In the genomic region with DNA sequence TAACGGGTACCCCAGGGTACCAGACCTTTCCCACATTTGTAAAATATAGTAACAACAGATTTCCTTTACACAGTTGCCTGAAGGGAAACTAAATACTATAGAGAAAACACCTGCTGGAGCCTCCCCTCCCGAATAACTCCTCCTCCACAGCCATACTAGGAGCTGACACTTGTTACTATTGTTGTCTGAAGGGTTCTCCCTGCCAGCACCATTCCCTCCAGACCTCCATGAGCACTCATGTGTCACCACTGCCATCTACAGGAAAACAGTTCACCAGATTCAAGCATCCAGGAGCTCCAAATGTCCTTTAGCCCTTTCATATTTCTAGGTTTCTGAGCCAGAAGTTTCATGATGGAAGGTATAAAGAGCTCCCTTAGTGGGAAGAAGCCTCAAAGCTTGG, we compare ENCODE assay signal across 8 mouse cellular contexts. TPM values are rescaled to one million over a fixed set of nuclear protein-coding genes. Genes with fewer than 3 reads are reported as not detected.
DNase-seq lines count a peak whose midpoint lies in the region; ATAC-seq and TF ChIP-seq lines count a peak whose summit lies in the region.

No protein-coding gene starts in this region.

- ATAC-seq in CD4-positive, CD25-positive, alpha-beta regulatory T cell, adult 4 months: no peak

- no peak overlapping the region for H3K27ac ChIP-seq in bone marrow macrophage, adult 2 months (ENCODE audit: insufficient read depth, low read depth, low read length)
- peak overlapping the region; percentile 90 for H3K27ac ChIP-seq in forebrain, embryonic 10.5 days

- H3K4me1 ChIP-seq in bone marrow macrophage, adult 2 months (ENCODE audit: control insufficient read depth, insufficient read depth, low read length): no peaks in the 10 kb centered on the region
- peaks cover 77% of the 10 kb centered on the region for H3K4me1 ChIP-seq in forebrain, embryonic 10.5 days

- WGBS in forebrain, embryonic 10.5 days: 38% methylated on average over 2 of the region's 2 CpGs

- intact Hi-C loops in heart, postnatal 25 days (cut with DNase I): loop anchor here (1.0 to 2.0 kb wide), 3 partner anchors 40 to 188 kb away; no protein-coding TSS in a partner anchor

- no peak for TF ChIP-seq POLR2A in bone marrow macrophage, adult 2 months (IDR thresholded peaks at IDR 0.05; ENCODE audit: borderline replicate concordance, low read depth, low read length)

- H3K9me3 ChIP-seq in forebrain, embryonic 10.5 days: no peaks in the 10 kb centered on the region

- TF ChIP-seq CTCF in bone marrow macrophage, adult 2 months (IDR thresholded peaks at IDR 0.05; ENCODE audit: low read depth, low read length): peak; percentile 28; the same call in 1 of the 2 replicates

- H3K36me3 ChIP-seq in forebrain, embryonic 10.5 days (replicated peaks): no peaks in the 10 kb centered on the region

- no peak overlapping the region for H3K4me3 ChIP-seq in bone marrow macrophage, adult 2 months (ENCODE audit: insufficient read depth, low read length)
- no peak overlapping the region for H3K4me3 ChIP-seq in forebrain, embryonic 10.5 days

- no peaks in the 10 kb centered on the region for H3K27me3 ChIP-seq in forebrain, embryonic 10.5 days (ENCODE audit: poor library complexity, severe bottlenecking)

- peak; percentile 51 for DNase-seq in CD4-positive, CD25-positive, alpha-beta regulatory T cell, adult 2 months (ENCODE audit: low read depth, low spot score)
- peak; percentile 63 for DNase-seq in forebrain, embryonic 10.5 days (ENCODE audit: extremely low spot score, low spot score)
- peak; percentile 14 for DNase-seq in heart, postnatal 25 days (ENCODE audit: low spot score)
- DNase-seq in layer of hippocampus, adult 8-10 months (ENCODE audit: low spot score in 2 of 2): peak; percentile 73 to 83
- peak; percentile 85 for DNase-seq in lung, postnatal 36 days
- peak; percentile 69 for DNase-seq in thymus, postnatal 0 days (ENCODE audit: low spot score)

RNA-seq across cellular contexts. Expression of gene Tom1l2, which starts 60.0 kb away (rescaled TPM):
- 10 to 100 TPM; 29.4 to 56.3 TPM for polyA plus RNA-seq in CD4-positive, CD25-positive, alpha-beta regulatory T cell, adult 4 months (2017; shearing (Covaris generic))
- polyA plus RNA-seq in bone marrow macrophage, adult 2 months (2012; ENCODE audit: insufficient read depth, insufficient read length, missing spikeins): 18.1 and 20.4 TPM in 2 replicates
- polyA plus RNA-seq in forebrain, embryonic 10.5 days (2016; fragmentation: Nextera tagmentation; extraction: Ambion mirVana): 18.0 TPM in 2 replicates
- 100 to 1,000 TPM in 1 of 2 experiments, 10 to 100 TPM in 1; 98.9 to 110 TPM for total RNA-seq in heart, postnatal 25 days (2021)
- 100 to 1,000 TPM; 179 to 207 (median 191) TPM for total RNA-seq in layer of hippocampus, adult 8-10 months (2022)
- 12.7 and 17.6 TPM in 2 replicates for polyA plus RNA-seq in thymus, postnatal 0 days (2015; fragmentation: Nextera tagmentation; extraction: Ambion mirVana)

Comparison
In these comparisons a context has a peak if more than half of its experiments do, and no peak if none do; other contexts are left out.
1. DNase-seq: peak in every context shown above with its lines; median percentile 85 in lung, postnatal 36 days; 78 in layer of hippocampus, adult 8-10 months; 69 in thymus, postnatal 0 days; 63 in forebrain, embryonic 10.5 days; 51 in CD4-positive, CD25-positive, alpha-beta regulatory T cell, adult 2 months; 14 in heart, postnatal 25 days.